Mouse (Mus musculus): ENCODE data around the gene Cadm3.

DNA sequence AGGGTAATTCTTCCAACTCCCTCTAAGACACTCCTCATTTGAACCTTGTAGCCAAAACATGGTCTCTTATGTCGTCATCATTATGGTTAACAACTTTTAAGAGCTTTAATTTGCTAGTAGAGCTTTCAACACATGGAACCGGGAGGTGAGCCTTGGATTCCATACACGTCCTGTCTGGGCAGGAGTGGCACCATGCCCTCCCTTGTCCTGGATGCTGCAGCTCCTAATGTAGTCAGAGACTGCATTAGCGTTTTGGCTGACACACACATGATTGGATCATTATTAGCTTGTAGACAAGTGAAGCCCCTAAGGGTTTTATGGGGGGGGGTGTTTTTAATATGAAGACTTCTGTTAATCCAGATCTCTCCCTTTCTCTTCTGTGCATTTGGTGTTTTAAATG lies 42.5 kb downstream of the Cadm3 start:
- no peak for TF ChIP-seq CTCF (conservative IDR thresholded peaks at IDR 0.05; ENCODE audit: low read length)
- no peak for TF ChIP-seq POU5F1 (IDR thresholded peaks at IDR 0.05; ENCODE audit: borderline replicate concordance, low read length)
- no peak for TF ChIP-seq NANOG (IDR thresholded peaks at IDR 0.05; ENCODE audit: borderline replicate concordance, low read length)

All from E14TG2a.4 (cell line).